Mouse (Mus musculus) stomach, postnatal 0 days (tissue): Measurements from ENCODE around the gene Gorasp2. TPM values are rescaled to one million over a fixed set of nuclear protein-coding genes. Genes with fewer than 3 reads are reported as not detected.

Source experiments
- ATAC-seq: fragments of 200-750 bp; cut with Nextera tagmentation; 2 replicates; pipeline ENCODE4 v1.8.0; 2017; ENCODE audit not compliant: low FRiP score, low TSS enrichment
- DNase-seq: peaks from one replicate; pipeline ENCODE4 v3.0.0-alpha.2; 2016; ENCODE audit warnings: low spot score
- H3K27ac ChIP-seq: fragments of 300-500 bp; sonication (generic); replicated peaks from 2 replicates; pipeline ENCODE4 v1.5.1; 2014; ENCODE audit warnings: mild to moderate bottlenecking, control low read depth
- H3K27me3 ChIP-seq: fragments of 300-500 bp; sonication (generic); 2 replicates; pipeline ENCODE4 v1.6.1; 2014; ENCODE audit warnings: low read length; ENCODE audit not compliant: control insufficient read depth, insufficient read depth
- H3K36me3 ChIP-seq: fragments of 300-500 bp; sonication (generic); 2 replicates; pipeline ENCODE4 v1.6.1; 2014; ENCODE audit warnings: low read length, mixed read lengths; ENCODE audit not compliant: control insufficient read depth, insufficient read depth
- H3K4me1 ChIP-seq: fragments of 300-500 bp; sonication (generic); replicated peaks from 2 replicates; pipeline ENCODE4 v1.6.1; 2014; ENCODE audit warnings: antibody characterized with exemption; ENCODE audit not compliant: control insufficient read depth, insufficient read depth
- H3K4me2 ChIP-seq: fragments of 300-500 bp; sonication (generic); replicated peaks from 2 replicates; pipeline ENCODE4 v1.6.1; 2014; ENCODE audit warnings: low read depth, mild to moderate bottlenecking, control low read depth, moderate library complexity
- H3K4me3 ChIP-seq: fragments of 300-500 bp; sonication (generic); 2 replicates; pipeline ENCODE4 v1.5.1; 2014; ENCODE audit warnings: low read depth, low read length, control low read depth
- H3K9ac ChIP-seq: fragments of 300-500 bp; sonication (generic); 2 replicates; pipeline ENCODE4 v1.6.1; 2014; ENCODE audit warnings: mild to moderate bottlenecking, low read length, control low read depth, mixed read lengths
- H3K9me3 ChIP-seq: fragments of 300-500 bp; sonication (generic); 2 replicates; pipeline ENCODE4 v1.6.1; 2016; ENCODE audit warnings: low read length; ENCODE audit not compliant: control insufficient read depth
- CTCF ChIP-seq: IDR thresholded peaks from 2 replicates; pipeline ENCODE4 v1.5.1; 2016; ENCODE audit warnings: antibody characterized with exemption, low read depth, mild to moderate bottlenecking, moderate library complexity
- EP300 ChIP-seq: optimal IDR thresholded peaks from 2 replicates; pipeline ENCODE3; 2016; ENCODE audit warnings: antibody characterized with exemption
- WGBS: fragments of 180-500 bp; shearing (Covaris S2); extraction: QIAGEN DNeasy Blood & Tissue Kit; methylation state at CpG from one replicate; pipeline ENCODE4 v1.1.7; 2014; 5-methylcytosine and 5-hydroxymethylcytosine counted together
- polyA plus RNA-seq: library from polyadenylated mRNA; unstranded; fragments of >200 nt; fragmentation: Nextera tagmentation; extraction: Ambion mirVana; gene quantifications from 2 replicates; pipeline ENCODE4 v1.2.1, GENCODE M21; 2015

The Gorasp2 gene
- polyA plus RNA-seq, 1 experiment from 2014 or later, result 139 TPM

- H3K4me2 ChIP-seq, result no peak overlapping the region
- 76% methylated on average over 5 of the region's 5 CpGs for WGBS
- H3K27me3 ChIP-seq, result no peaks in the 10 kb centered on the region
- no peak overlapping the region for H3K4me3 ChIP-seq
- H3K9me3 ChIP-seq, result no peaks in the 10 kb centered on the region
- ATAC-seq (no peak), DNase-seq (no peak)
- no peaks in the 10 kb centered on the region for H3K36me3 ChIP-seq
- TF ChIP-seq CTCF, result no peak
- TF ChIP-seq EP300, result no peak
- H3K27ac ChIP-seq, result no peak overlapping the region
- no peak overlapping the region for H3K9ac ChIP-seq
- H3K4me1 ChIP-seq, result no peaks in the 10 kb centered on the region
These were observed 13.1 kb upstream of the Gorasp2 start for GRCm38 (mm10) chr2:70648271-70648670.

- WGBS, result 89% methylated on average over 3 of the region's 4 CpGs
- Histone ChIP-seq H3K36me3 (no peaks in the 10 kb centered on the region), H3K27me3 (no peaks in the 10 kb centered on the region), H3K9me3 (no peaks in the 10 kb centered on the region), H3K4me2 (no peak overlapping the region), H3K4me3 (no peak overlapping the region), H3K27ac (no peak overlapping the region), H3K4me1 (no peaks in the 10 kb centered on the region), H3K9ac (no peak overlapping the region)
- TF ChIP-seq CTCF (no peak), EP300 (no peak)
- ATAC-seq (no peak), DNase-seq (no peak)
These were observed 11.9 kb upstream of the Gorasp2 start for GRCm38 (mm10) chr2:70649471-70649870.

- Histone ChIP-seq H3K4me1 (no peaks in the 10 kb centered on the region), H3K4me3 (no peak overlapping the region), H3K36me3 (no peaks in the 10 kb centered on the region), H3K9me3 (no peaks in the 10 kb centered on the region), H3K9ac (no peak overlapping the region), H3K27ac (no peak overlapping the region), H3K27me3 (no peaks in the 10 kb centered on the region), H3K4me2 (no peak overlapping the region)
- ATAC-seq (no peak), DNase-seq (no peak)
- TF ChIP-seq EP300, result no peak
- TF ChIP-seq CTCF, result no peak
- WGBS, result 33% methylated on average over 6 of the region's 6 CpGs
These were observed 9.6 kb upstream of the Gorasp2 start for GRCm38 (mm10) chr2:70651820-70652219.

- no peak overlapping the region for H3K4me2 ChIP-seq
These were observed 4.3 kb upstream of the Gorasp2 start for GRCm38 (mm10) chr2:70657083-70657482.

GRCm38 (mm10) chr2:70661715-70662495 lies 529 bp downstream of the Gorasp2 start, which contains the start of gene Gm26558:
TSS of gene Gm26558 (minus strand) at chr2:70662108.
- WGBS, result 2% methylated on average over 53 of the region's 54 CpGs
- H3K9me3 ChIP-seq, result no peaks in the 10 kb centered on the region
- peak within 1 kb of the TSS; percentile 72 for H3K4me2 ChIP-seq
- no peaks in the 10 kb centered on the region for H3K27me3 ChIP-seq
- H3K36me3 ChIP-seq, result no peaks in the 10 kb centered on the region
- DNase-seq, result no peak
- ATAC-seq, result peak; percentile 78; the same call in 1 of the 2 replicates
- TF ChIP-seq EP300 (no peak), CTCF (no peak)
- H3K27ac ChIP-seq, result peak within 1 kb of the TSS; percentile 99
- peak within 1 kb of the TSS; percentile 93 for H3K9ac ChIP-seq
- H3K4me1 ChIP-seq, result 0 out of 2 replicates have a peak, but pooled peaks cover 3% of the 10 kb centered on the region
- peak within 1 kb of the TSS; percentile 97 for H3K4me3 ChIP-seq

More at GRCm38 (mm10) chr2:70657083-70657482, 4.3 kb upstream of the Gorasp2 start:
- H3K27me3 ChIP-seq, result no peaks in the 10 kb centered on the region
- H3K36me3 ChIP-seq, result no peaks in the 10 kb centered on the region
- TF ChIP-seq EP300 (no peak), CTCF (no peak)
- DNase-seq, result no peak
- H3K4me3 ChIP-seq, result no peak overlapping the region
- no peak overlapping the region for H3K27ac ChIP-seq
- H3K4me1 ChIP-seq, result no peaks in the 10 kb centered on the region
- WGBS, result 64% methylated on average over 7 of the region's 7 CpGs
- ATAC-seq, result no peak
- no peak overlapping the region for H3K9ac ChIP-seq
- H3K9me3 ChIP-seq, result no peaks in the 10 kb centered on the region

GRCm38 (mm10) chr2:70663764-70664163 lies 2.4 kb downstream of the Gorasp2 start:
- no peak overlapping the region for H3K4me3 ChIP-seq
- no peak overlapping the region for H3K27ac ChIP-seq
- DNase-seq (no peak), ATAC-seq (no peak)
- WGBS, result 77% methylated on average over 5 of the region's 5 CpGs
- no peak overlapping the region for H3K9ac ChIP-seq
- TF ChIP-seq CTCF, result peak; percentile 61
- no peak for TF ChIP-seq EP300
- H3K36me3 ChIP-seq, result no peaks in the 10 kb centered on the region
- H3K4me2 ChIP-seq, result no peak overlapping the region
- no peaks in the 10 kb centered on the region for H3K27me3 ChIP-seq
- no peaks in the 10 kb centered on the region for H3K9me3 ChIP-seq
- 0 out of 2 replicates have a peak, but pooled peaks cover 3% of the 10 kb centered on the region for H3K4me1 ChIP-seq
